Mouse (Mus musculus): ENCODE results near the gene Rreb1.

- no peak for TF ChIP-seq CTCF (IDR thresholded peaks at IDR 0.05; ENCODE audit: control insufficient read depth, insufficient read depth, insufficient replicate concordance, low read depth, low read length)
- TF ChIP-seq POLR2A (IDR thresholded peaks at IDR 0.05; ENCODE audit: control insufficient read depth, low read depth, low read length): no peak
These were observed 46.9 kb downstream of the Rreb1 start for GRCm38 (mm10) chr13:37824956-37825645.
